Mouse (Mus musculus): ENCODE measurements around the gene Slc39a8. TPM values are rescaled to one million over a fixed set of nuclear protein-coding genes. Genes with fewer than 3 reads are reported as not detected.

The Slc39a8 gene
- polyA plus RNA-seq (2016; fragmentation: Nextera tagmentation; extraction: Ambion mirVana): 103 and 108 TPM in 2 replicates

GRCm38 (mm10) chr3:135825016-135825753 lies at the start of gene Slc39a8:
Slc39a8 (plus strand) TSS chr3:135825279.
- ATAC-seq: peak; percentile 89
- H3K4me3 ChIP-seq: peak within 1 kb of the TSS; percentile 85
- WGBS (ENCODE audit: insufficient replicate concordance): under 1% methylated on average over 22 of the region's 22 CpGs

GRCm38 (mm10) chr3:135785065-135785464 lies 40.0 kb upstream of the Slc39a8 start:
- H3K4me1 ChIP-seq: no peaks in the 10 kb centered on the region
- H3K9me3 ChIP-seq (replicated peaks): no peaks in the 10 kb centered on the region
- H3K27me3 ChIP-seq (replicated peaks): peaks cover 4% of the 10 kb centered on the region; the same call in 1 of the 2 replicates
- 57% methylated on average over 7 of the region's 7 CpGs for WGBS (ENCODE audit: insufficient replicate concordance)
- H3K27ac ChIP-seq: no peak overlapping the region
- no peak overlapping the region for H3K9ac ChIP-seq
- no peak overlapping the region for H3K4me3 ChIP-seq
- ATAC-seq: no peak
- H3K36me3 ChIP-seq: no peaks in the 10 kb centered on the region
- no peak overlapping the region for H3K4me2 ChIP-seq

More at GRCm38 (mm10) chr3:135825016-135825753, at the start of gene Slc39a8:
- H3K36me3 ChIP-seq: peaks cover 13% of the 10 kb centered on the region
- no peaks in the 10 kb centered on the region for H3K27me3 ChIP-seq (replicated peaks)
- H3K4me2 ChIP-seq: peak within 1 kb of the TSS; percentile 90
- peaks cover 36% of the 10 kb centered on the region for H3K4me1 ChIP-seq
- peak within 1 kb of the TSS; percentile 91 for H3K9ac ChIP-seq
- peak within 1 kb of the TSS; percentile 99 for H3K27ac ChIP-seq
- H3K9me3 ChIP-seq (replicated peaks): no peaks in the 10 kb centered on the region

DNA sequence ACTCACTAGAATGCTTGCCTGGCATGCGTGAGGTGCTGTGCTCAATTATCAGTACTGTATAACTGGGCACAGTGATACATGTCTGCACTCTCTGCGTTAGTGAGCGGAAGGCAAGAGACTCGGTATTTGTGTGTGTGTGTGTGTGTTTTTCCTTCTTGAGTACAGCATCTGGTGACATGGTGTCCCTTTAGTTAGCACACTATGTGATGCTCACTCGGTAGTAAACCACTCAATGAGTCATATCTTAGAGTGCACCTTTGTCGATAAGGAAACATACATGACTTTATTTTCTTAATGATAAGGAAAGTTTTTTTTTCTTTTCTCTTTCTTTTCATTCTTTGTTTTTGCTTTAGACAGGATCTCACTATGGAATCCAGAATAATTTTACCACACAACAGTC lies 29.0 kb upstream of the Slc39a8 start:
- H3K27ac ChIP-seq: no peak overlapping the region
- no peak for ATAC-seq
- 0 out of 2 replicates have a peak, but pooled peaks cover 2% of the 10 kb centered on the region for H3K4me1 ChIP-seq
- H3K4me2 ChIP-seq: no peak overlapping the region
- H3K27me3 ChIP-seq (replicated peaks): no peaks in the 10 kb centered on the region
- no peak overlapping the region for H3K4me3 ChIP-seq
- H3K9ac ChIP-seq: no peak overlapping the region
- H3K9me3 ChIP-seq (replicated peaks): no peaks in the 10 kb centered on the region
- WGBS (ENCODE audit: insufficient replicate concordance): 83% methylated on average over 6 of the region's 6 CpGs
- H3K36me3 ChIP-seq: no peaks in the 10 kb centered on the region

DNA sequence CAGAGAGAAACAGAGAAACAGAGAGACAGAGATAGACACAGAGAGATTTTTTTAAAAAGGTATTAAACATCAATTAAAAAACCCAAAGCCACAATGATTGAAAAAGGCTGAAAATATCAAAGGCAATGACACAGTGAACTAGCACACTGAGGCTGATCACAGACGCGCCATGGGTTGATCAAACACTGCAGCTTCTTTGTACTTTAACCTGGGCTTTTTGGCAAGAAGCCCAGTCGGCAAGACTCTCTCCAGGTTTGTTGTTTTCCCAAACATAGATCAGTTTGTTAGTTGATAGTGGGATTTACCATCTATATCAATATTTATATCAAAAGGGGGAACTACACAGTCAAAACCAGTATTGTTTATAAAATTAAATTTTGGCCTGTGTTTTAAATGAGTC lies 26.8 kb upstream of the Slc39a8 start:
- WGBS (ENCODE audit: insufficient replicate concordance): 74% methylated on average over 3 of the region's 3 CpGs
- no peak for ATAC-seq

GRCm38 (mm10) chr3:135798665-135799064 lies 26.4 kb upstream of the Slc39a8 start:
- no peak overlapping the region for H3K27ac ChIP-seq
- WGBS (ENCODE audit: insufficient replicate concordance): 69% methylated on average over 1 of the region's 1 CpGs
- H3K4me1 ChIP-seq: 0 out of 2 replicates have a peak, but pooled peaks cover 2% of the 10 kb centered on the region
- no peak overlapping the region for H3K4me2 ChIP-seq
- no peaks in the 10 kb centered on the region for H3K36me3 ChIP-seq
- H3K9ac ChIP-seq: no peak overlapping the region
- no peak overlapping the region for H3K4me3 ChIP-seq
- ATAC-seq: no peak
- no peaks in the 10 kb centered on the region for H3K9me3 ChIP-seq (replicated peaks)
- no peaks in the 10 kb centered on the region for H3K27me3 ChIP-seq (replicated peaks)

More for the DNA sequence above, 26.8 kb upstream of the Slc39a8 start:
- H3K4me1 ChIP-seq: 0 out of 2 replicates have a peak, but pooled peaks cover 2% of the 10 kb centered on the region
- no peak overlapping the region for H3K27ac ChIP-seq
- H3K4me2 ChIP-seq: no peak overlapping the region
- no peaks in the 10 kb centered on the region for H3K9me3 ChIP-seq (replicated peaks)
- H3K9ac ChIP-seq: no peak overlapping the region
- H3K27me3 ChIP-seq (replicated peaks): no peaks in the 10 kb centered on the region
- no peaks in the 10 kb centered on the region for H3K36me3 ChIP-seq
- no peak overlapping the region for H3K4me3 ChIP-seq

- Histone ChIP-seq H3K36me3 (no peaks in the 10 kb centered on the region), H3K9me3 (replicated peaks) (no peaks in the 10 kb centered on the region), H3K27me3 (replicated peaks) (0 out of 2 replicates have a peak, but pooled peaks cover 5% of the 10 kb centered on the region), H3K4me1 (peaks cover 6% of the 10 kb centered on the region; the same call in 1 of the 2 replicates), H3K4me2 (no peak overlapping the region), H3K9ac (no peak overlapping the region), H3K27ac (no peak overlapping the region), H3K4me3 (no peak overlapping the region)
- 77% methylated on average over 14 of the region's 14 CpGs for WGBS (ENCODE audit: insufficient replicate concordance)
- ATAC-seq: no peak
Measured at GRCm38 (mm10) chr3:135814665-135815064, 10.4 kb upstream of the Slc39a8 start.

DNA sequence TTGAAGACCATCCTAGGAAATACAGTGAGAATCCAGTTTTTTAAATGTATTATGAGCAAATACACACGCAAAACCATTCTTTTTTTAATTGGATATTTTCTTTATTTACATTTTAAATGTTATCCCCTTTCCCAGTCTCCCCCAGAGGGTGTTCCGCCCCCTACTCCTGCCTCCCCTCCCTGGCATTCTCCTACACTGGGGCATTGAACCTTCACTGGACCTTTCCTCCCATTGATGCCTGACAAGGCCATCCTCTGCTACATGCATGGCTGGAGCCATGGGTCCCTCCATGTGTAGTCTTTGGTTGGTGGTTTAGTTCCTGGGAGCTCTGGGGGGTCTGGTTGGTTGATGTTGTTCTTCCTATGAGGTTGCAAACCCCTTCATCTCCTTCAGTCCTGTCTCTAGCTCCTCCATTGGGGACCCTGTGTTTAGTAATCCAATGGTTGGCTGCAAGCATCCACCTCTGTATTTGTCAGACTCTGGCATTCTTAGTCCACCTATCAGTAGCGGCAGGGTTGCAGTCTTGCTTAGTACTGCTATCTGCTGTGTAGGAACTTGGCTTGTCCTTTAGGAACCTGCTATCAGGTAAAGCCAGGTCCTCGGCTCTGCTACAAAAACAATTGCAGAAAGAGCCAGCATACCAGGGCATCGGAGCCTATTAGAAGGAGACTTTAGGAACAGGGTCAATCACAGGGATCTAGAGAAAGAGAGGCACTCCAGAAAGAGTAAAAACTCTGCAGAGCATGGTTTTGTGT lies 8.9 kb upstream of the Slc39a8 start:
- H3K36me3 ChIP-seq: no peaks in the 10 kb centered on the region
- no peak overlapping the region for H3K27ac ChIP-seq
- H3K27me3 ChIP-seq (replicated peaks): 0 out of 2 replicates have a peak, but pooled peaks cover 5% of the 10 kb centered on the region
- peaks cover 6% of the 10 kb centered on the region; the same call in 1 of the 2 replicates for H3K4me1 ChIP-seq
- H3K4me2 ChIP-seq: no peak overlapping the region
- H3K9me3 ChIP-seq (replicated peaks): no peaks in the 10 kb centered on the region
- no peak for ATAC-seq
- H3K4me3 ChIP-seq: no peak overlapping the region
- WGBS (ENCODE audit: insufficient replicate concordance): 63% methylated on average over 5 of the region's 5 CpGs
- no peak overlapping the region for H3K9ac ChIP-seq

- WGBS (ENCODE audit: insufficient replicate concordance): 67% methylated on average over 1 of the region's 1 CpGs
Measured at GRCm38 (mm10) chr3:135817124-135817523, 8.0 kb upstream of the Slc39a8 start.

DNA sequence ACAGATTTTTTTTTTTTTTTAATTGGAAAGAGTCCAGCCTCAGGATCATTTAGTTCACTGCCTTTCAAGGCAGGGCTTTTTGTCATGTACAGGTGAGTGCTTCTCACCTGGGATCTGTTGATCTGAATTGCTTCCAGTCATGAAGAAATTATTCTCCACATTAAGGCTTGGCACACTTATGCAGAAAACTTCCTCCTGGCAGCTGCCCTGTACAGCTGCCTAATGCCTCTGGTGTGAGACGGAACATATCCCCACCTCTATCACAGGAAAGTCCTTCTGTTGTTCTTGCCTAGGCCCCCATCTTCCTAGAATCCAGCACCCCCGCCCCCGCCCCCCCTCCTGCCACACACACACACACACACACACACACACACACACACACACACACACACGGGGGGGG lies 643 bp upstream of the Slc39a8 start:
- Histone ChIP-seq H3K4me2 (peak overlapping the region; percentile 90), H3K9me3 (replicated peaks) (no peaks in the 10 kb centered on the region), H3K27me3 (replicated peaks) (no peaks in the 10 kb centered on the region), H3K27ac (peak overlapping the region; percentile 99), H3K4me3 (peak overlapping the region; percentile 85), H3K36me3 (peaks cover 5% of the 10 kb centered on the region), H3K9ac (peak overlapping the region; percentile 75), H3K4me1 (peaks cover 29% of the 10 kb centered on the region)
- no peak for ATAC-seq
- WGBS (ENCODE audit: insufficient replicate concordance): 14% methylated on average over 3 of the region's 4 CpGs

More at GRCm38 (mm10) chr3:135817124-135817523, 8.0 kb upstream of the Slc39a8 start:
- Histone ChIP-seq H3K9me3 (replicated peaks) (no peaks in the 10 kb centered on the region), H3K4me3 (no peak overlapping the region), H3K36me3 (no peaks in the 10 kb centered on the region), H3K9ac (no peak overlapping the region), H3K4me2 (no peak overlapping the region), H3K4me1 (peaks cover 6% of the 10 kb centered on the region; the same call in 1 of the 2 replicates), H3K27ac (no peak overlapping the region), H3K27me3 (replicated peaks) (0 out of 2 replicates have a peak, but pooled peaks cover 5% of the 10 kb centered on the region)
- no peak for ATAC-seq

- no peaks in the 10 kb centered on the region for H3K27me3 ChIP-seq (replicated peaks)
- H3K4me2 ChIP-seq: peak overlapping the region; percentile 90
- WGBS (ENCODE audit: insufficient replicate concordance): 2% methylated on average over 57 of the region's 57 CpGs
- peaks cover 45% of the 10 kb centered on the region for H3K4me1 ChIP-seq
- peak overlapping the region; percentile 99 for H3K27ac ChIP-seq
- peak overlapping the region; percentile 85 for H3K4me3 ChIP-seq
- peak overlapping the region; percentile 91 for H3K9ac ChIP-seq
- no peaks in the 10 kb centered on the region for H3K9me3 ChIP-seq (replicated peaks)
- ATAC-seq: peak; percentile 73
- peaks cover 21% of the 10 kb centered on the region for H3K36me3 ChIP-seq
Measured at GRCm38 (mm10) chr3:135825754-135826683, 940 bp downstream of the Slc39a8 start.

DNA sequence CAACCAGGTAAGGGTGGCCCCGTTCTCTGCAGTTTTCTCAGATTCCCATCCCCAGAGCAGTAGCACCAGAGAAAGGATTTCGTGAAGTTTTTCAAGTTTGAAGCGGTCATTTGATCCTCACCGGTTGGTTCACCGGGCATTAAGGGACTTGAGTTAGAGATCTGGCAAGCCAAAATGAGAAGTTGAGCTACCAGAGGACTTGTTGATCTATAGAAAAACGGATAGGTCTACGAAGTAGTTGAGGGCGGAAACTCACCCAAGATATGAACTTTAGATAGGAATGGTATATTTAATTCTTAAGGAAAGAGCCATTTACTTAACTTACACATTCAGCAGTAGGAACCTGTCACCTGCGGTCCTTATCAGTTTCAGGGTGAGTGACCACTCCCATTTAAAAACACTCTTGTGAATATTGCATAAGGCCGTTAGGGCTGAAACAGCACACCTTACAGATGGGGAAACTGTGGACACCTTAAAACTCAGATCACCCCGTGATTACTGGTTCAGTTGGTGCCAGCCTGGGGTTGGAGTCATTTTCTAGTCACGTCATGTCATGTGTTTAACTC lies 1.7 kb downstream of the Slc39a8 start:
- Histone ChIP-seq H3K9me3 (replicated peaks) (no peaks in the 10 kb centered on the region), H3K27ac (peak overlapping the region; percentile 99), H3K9ac (peak overlapping the region; percentile 91), H3K4me3 (peak overlapping the region; percentile 85), H3K4me1 (peaks cover 52% of the 10 kb centered on the region), H3K36me3 (peaks cover 29% of the 10 kb centered on the region), H3K27me3 (replicated peaks) (no peaks in the 10 kb centered on the region), H3K4me2 (peak overlapping the region; percentile 90)
- no peak for ATAC-seq
- 6% methylated on average over 12 of the region's 12 CpGs for WGBS (ENCODE audit: insufficient replicate concordance)

Data from liver, embryonic 12.5 days (tissue).